Mouse (Mus musculus): ENCODE data around the gene Lep. TPM values are rescaled to one million over a fixed set of nuclear protein-coding genes. Genes with fewer than 3 reads are reported as not detected.

Gene Lep
- total RNA-seq, 2 experiments from 2014 or later: not detected

GRCm38 (mm10) chr6:29040266-29040665 lies 19.8 kb upstream of the Lep start:
- no peak for DNase-seq (ENCODE audit: extremely low spot score in 1 of 2, low spot score in 1 of 2)

GRCm38 (mm10) chr6:29044029-29044428 lies 16.0 kb upstream of the Lep start:
- DNase-seq (ENCODE audit: extremely low spot score in 1 of 2, low spot score in 1 of 2): no peak

- no peak for DNase-seq (ENCODE audit: extremely low spot score in 1 of 2, low spot score in 1 of 2)
Observed at GRCm38 (mm10) chr6:29049926-29050325, 10.1 kb upstream of the Lep start.

GRCm38 (mm10) chr6:29052188-29052587 lies 7.8 kb upstream of the Lep start:
- no peak for DNase-seq (ENCODE audit: extremely low spot score in 1 of 2, low spot score in 1 of 2)

GRCm38 (mm10) chr6:29053181-29053580 lies 6.8 kb upstream of the Lep start:
- no peak for DNase-seq (ENCODE audit: extremely low spot score in 1 of 2, low spot score in 1 of 2)

GRCm38 (mm10) chr6:29056377-29056776 lies 3.6 kb upstream of the Lep start:
- DNase-seq (ENCODE audit: extremely low spot score in 1 of 2, low spot score in 1 of 2): no peak

- DNase-seq (ENCODE audit: extremely low spot score in 1 of 2, low spot score in 1 of 2): no peak
Observed at GRCm38 (mm10) chr6:29066389-29066790, 6.4 kb downstream of the Lep start.

- DNase-seq (ENCODE audit: extremely low spot score in 1 of 2, low spot score in 1 of 2): no peak
Observed at GRCm38 (mm10) chr6:29072258-29072657, 12.2 kb downstream of the Lep start.

- no peak for DNase-seq (ENCODE audit: extremely low spot score in 1 of 2, low spot score in 1 of 2)
Observed at GRCm38 (mm10) chr6:29073462-29074132, 13.6 kb downstream of the Lep start.

GRCm38 (mm10) chr6:29074133-29074469 lies 14.1 kb downstream of the Lep start:
- DNase-seq (ENCODE audit: extremely low spot score in 1 of 2, low spot score in 1 of 2): no peak

GRCm38 (mm10) chr6:29079291-29079690 lies 19.3 kb downstream of the Lep start:
- peak; percentile 36 to 53 for DNase-seq (ENCODE audit: extremely low spot score in 1 of 2, low spot score in 1 of 2)

GRCm38 (mm10) chr6:29081826-29082363 lies 21.9 kb downstream of the Lep start:
- no peak for DNase-seq (ENCODE audit: extremely low spot score in 1 of 2, low spot score in 1 of 2)

GRCm38 (mm10) chr6:29082776-29083354 lies 22.8 kb downstream of the Lep start:
- no peak for DNase-seq (ENCODE audit: extremely low spot score in 1 of 2, low spot score in 1 of 2)

- DNase-seq (ENCODE audit: extremely low spot score in 1 of 2, low spot score in 1 of 2): no peak
Observed at GRCm38 (mm10) chr6:29084401-29084800, 24.4 kb downstream of the Lep start.

GRCm38 (mm10) chr6:29087921-29088709 lies 28.1 kb downstream of the Lep start:
- DNase-seq (ENCODE audit: extremely low spot score in 1 of 2, low spot score in 1 of 2): no peak

GRCm38 (mm10) chr6:29092234-29092633 lies 32.2 kb downstream of the Lep start:
- DNase-seq (ENCODE audit: extremely low spot score in 1 of 2, low spot score in 1 of 2): no peak

GRCm38 (mm10) chr6:29092904-29093303 lies 32.9 kb downstream of the Lep start:
- DNase-seq (ENCODE audit: extremely low spot score in 1 of 2, low spot score in 1 of 2): no peak

GRCm38 (mm10) chr6:29099536-29100170 lies 39.6 kb downstream of the Lep start:
- DNase-seq (ENCODE audit: extremely low spot score in 1 of 2, low spot score in 1 of 2): no peak

- no peak for DNase-seq (ENCODE audit: extremely low spot score in 1 of 2, low spot score in 1 of 2)
Observed at GRCm38 (mm10) chr6:29100423-29100822, 40.4 kb downstream of the Lep start.

- DNase-seq (ENCODE audit: extremely low spot score in 1 of 2, low spot score in 1 of 2): peak in 1 of 2 experiments; percentile 33
Observed at GRCm38 (mm10) chr6:29101248-29101864, 41.3 kb downstream of the Lep start.
